Mouse (Mus musculus): ENCODE measurements around the gene Vmp1.

Vmp1 gene

DNA sequence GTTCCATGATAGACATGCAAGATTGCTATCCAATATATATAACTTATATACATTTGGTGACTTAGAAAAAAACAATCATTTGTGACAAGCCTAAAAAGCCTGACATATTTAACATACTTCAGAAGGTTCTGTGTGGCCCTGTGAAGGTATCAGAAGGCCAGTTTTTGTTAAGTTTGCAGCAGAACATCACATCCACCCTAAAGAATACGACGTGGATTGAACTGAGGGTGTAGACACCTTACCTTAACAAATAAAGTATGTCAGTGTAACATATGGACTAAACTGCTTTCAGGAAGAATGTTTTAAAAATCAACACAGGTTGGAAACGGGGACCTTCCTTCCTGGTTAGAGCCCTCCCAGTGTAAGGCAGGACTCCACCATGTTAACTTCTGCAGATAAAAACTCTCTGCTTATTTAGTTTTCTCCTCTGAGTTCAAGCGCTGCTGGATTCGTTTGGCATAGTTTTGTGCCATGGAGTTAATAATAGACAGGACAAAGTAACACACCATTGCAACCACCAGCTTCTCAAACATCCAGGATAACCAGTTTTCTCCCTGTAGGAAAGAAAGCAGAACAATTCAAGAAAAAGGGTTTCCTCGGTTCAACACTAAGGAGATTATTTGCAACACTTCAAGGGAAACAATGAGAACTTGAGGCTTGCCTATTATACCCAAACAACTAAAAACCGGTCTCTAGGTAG lies 98.6 kb downstream of the Vmp1 start:
- peak; percentile 42 for DNase-seq (ENCODE audit: inconsistent ontology term)

DNA sequence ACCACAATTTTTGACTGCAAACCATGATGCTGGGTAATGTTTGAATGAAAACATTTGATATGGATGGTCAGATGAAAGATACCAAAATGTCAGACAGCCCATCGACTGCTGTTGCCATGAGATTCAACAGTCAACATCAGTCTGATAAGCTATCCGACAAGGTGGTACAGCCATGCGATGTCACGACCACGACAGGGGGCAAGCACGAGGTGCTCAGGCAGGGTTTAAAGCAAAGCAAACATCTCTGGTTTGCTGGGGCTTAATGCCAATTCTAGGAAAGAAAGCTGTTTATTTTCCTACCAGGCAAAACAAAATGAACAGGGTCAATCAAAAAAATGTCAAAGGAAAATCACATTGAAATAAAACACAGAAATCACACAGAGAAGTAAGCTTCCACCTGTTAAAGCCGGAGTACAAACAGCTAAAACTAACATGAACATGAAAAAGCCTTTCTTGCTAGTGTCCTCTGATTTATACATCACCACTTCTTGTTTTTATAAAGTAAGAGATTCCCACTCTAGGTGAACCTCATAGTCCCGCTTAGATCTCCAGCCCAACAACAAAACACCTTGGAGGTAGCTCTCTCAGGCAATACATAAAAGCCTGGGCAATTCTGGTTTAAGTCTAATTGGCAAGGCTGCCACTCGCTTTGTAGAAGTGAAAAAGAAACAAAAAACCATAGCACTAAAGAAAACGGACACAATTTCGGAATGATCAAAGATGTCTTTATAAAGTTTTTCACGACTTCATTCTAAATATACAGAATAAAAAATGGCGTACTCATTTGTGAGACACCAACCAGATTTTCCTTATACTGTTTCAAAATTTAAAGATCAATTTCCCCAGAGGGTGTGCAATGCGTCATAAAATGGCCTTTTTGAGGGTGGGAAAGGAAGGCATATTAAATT lies 99.4 kb downstream of the Vmp1 start:
- DNase-seq (ENCODE audit: inconsistent ontology term): no peak

DNA sequence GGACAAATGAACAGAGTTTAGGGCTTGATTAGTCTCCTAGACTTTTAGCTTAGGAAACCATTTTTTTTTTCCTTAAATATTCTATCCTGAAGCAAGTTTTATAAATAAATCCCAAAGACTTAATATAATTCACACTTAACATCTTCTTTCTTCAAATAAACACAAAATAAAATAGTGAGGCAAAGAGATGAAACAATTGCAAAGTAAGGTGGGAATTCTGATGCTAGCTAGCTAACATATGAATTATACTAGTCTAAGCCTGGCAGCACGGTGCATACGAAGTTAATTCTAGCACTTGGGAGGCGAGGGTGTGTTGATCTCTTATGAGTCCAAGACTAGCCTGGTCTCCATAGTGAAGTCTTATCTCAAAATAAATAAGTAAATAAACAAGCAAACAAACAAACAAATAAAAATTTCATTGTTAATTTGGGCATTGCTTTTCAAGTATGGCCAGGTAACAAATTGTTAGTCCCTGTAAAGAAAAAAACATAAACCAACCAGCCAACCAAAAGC lies 100.3 kb downstream of the Vmp1 start:
- peak; percentile 45 for DNase-seq (ENCODE audit: inconsistent ontology term)

DNA sequence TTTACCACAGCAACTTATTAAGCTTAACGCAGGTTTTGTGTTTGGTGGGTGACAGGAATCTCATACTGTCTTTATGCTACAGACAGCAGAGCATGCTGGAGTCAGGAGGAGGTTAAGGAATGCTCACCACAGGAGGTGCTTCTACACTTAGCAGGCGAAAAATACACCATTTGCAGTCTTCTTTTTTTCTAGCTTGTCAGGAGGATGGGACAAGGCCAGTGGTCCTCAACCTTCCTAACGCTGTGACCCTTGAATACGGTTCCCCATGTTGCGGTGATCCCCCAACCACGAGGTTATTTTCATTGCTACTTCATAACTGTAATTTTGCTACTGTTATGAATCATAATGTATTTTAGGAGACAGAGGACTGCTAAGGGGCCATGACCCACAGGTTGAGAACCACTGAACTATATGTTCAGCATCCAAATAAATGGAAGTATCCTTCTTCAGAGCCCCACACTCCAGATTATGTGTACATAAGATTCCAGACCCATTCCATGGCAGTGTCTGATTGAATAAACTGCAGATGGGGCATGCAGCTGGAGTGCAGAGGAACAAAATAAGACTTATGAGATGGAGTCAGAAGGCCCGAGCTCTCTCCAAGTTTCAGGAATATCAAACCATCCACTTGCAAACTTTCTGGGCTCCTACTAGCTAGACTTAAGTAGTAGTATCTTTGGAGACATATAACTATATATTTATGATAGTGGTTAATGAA lies 100.9 kb downstream of the Vmp1 start:
- peak; percentile 76 for DNase-seq (ENCODE audit: inconsistent ontology term)

DNA sequence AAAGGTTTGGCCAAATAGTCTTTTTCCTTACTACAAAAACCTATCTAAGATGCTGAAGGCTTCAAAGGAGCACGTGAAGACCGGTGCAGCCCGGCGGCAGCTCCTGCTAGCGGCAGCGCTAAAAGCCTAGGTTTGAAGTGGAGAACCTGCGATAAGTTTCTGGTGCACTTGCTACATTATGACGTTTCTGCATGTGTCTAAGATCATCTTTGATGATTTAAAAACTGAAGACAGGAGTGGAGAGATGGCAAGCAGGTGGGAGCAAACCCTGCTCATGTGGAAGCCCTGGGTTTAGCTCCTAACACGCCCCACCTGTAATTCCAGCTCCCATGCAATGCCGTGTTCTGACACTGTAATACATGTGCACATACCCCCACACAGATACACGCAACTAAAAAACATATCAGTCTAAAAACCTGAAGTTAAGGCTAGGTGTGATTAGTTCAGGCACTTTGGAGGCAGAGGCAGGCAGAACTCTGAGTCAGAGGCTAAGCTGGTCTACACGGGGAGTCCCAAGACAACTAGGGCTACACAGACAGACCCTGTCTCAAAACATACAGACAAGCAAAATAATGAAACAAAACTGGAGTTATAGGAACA lies 101.6 kb downstream of the Vmp1 start:
- peak; percentile 81 for DNase-seq (ENCODE audit: inconsistent ontology term)

DNA sequence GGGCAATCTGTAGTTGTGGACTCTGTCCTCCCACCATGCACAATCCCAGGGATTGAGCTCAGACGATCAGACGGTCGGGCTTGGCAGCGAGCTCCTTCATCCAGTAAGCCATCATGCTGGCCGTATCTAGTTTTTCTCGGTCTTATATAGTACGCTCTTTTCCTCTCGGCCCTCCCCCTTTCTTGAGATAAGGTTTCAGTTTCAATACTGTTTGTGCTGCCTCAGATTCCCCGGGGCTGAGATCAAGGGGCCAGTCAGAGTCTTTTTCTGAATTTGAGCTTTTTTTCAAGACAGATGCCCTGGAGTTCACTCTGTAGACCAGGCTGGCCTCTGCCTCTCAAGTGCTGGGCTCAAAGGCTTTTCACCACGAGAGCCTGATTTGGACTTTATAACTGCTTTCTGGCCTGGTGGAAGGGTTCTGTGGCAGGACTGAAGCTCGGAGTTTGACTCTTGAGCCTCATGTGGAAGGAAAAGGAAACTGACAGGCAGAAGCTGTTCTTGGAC lies 102.3 kb downstream of the Vmp1 start:
- peak; percentile 73 for DNase-seq (ENCODE audit: inconsistent ontology term)

DNA sequence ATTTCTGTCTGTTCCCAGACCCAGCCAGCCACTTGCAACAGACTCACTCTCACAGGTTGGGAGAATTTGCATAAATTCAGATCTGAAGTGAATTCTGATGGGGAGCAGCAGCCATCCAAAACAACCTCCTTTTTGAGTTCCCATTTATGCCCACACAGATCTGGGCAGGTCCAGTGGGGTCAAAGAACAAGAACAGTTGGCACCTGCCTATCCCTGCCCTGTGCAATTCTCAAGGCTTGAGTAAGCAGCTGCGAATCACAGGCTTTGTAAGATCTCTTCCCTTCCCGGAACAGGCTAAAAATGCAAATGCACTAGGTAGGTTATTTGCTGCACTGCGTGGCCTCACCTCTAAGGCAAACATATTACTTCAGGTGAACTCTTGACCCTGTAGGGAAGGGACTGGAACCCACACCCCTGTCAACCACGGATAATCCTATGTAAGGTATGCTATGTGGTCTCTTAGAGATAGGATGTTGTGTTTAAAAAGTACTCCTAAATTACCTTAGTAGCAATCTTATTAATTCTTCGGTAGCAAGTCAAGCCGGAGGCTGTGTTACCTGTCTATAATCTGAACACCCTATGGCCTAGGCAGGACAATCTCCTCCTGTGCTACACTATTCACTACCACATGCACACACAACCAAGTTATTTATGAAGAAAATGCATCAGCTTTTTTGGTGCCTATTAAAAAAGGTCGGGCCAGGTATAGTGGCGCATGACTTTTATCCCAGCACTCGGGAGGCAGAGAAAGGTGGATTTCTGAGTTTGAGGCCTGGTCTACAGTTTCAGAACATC lies 103.1 kb downstream of the Vmp1 start:
- DNase-seq (ENCODE audit: inconsistent ontology term): peak; percentile 67

DNA sequence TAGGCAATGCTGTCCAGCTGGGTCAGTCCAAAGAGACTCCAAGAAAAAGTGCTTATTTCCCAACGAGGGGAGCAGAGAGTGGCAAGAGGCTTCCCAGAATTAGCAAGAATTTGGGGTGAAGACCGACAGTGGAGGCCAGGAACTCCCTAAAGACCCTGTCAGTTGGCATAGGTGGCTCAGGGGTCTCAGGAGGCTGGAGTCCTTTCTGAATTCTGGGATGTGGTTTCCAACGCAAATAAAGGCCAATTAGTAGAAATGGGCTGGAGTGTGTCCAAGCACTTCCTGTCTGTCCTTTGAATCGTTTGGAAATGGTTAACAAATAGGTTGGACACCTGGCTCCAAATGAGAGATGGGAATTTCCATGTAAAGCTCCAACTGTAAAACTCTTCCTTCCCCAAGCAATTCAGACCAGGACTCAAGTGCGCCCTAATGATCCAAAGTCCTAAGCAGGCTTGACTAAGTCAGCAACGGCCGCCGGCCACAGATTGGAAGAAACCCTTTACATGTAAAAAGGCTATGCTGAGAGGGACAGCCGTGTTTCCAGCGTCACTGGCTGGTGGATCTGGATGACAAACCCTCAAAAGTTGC lies 103.8 kb downstream of the Vmp1 start:
- peak; percentile 80 for DNase-seq (ENCODE audit: inconsistent ontology term)

DNA sequence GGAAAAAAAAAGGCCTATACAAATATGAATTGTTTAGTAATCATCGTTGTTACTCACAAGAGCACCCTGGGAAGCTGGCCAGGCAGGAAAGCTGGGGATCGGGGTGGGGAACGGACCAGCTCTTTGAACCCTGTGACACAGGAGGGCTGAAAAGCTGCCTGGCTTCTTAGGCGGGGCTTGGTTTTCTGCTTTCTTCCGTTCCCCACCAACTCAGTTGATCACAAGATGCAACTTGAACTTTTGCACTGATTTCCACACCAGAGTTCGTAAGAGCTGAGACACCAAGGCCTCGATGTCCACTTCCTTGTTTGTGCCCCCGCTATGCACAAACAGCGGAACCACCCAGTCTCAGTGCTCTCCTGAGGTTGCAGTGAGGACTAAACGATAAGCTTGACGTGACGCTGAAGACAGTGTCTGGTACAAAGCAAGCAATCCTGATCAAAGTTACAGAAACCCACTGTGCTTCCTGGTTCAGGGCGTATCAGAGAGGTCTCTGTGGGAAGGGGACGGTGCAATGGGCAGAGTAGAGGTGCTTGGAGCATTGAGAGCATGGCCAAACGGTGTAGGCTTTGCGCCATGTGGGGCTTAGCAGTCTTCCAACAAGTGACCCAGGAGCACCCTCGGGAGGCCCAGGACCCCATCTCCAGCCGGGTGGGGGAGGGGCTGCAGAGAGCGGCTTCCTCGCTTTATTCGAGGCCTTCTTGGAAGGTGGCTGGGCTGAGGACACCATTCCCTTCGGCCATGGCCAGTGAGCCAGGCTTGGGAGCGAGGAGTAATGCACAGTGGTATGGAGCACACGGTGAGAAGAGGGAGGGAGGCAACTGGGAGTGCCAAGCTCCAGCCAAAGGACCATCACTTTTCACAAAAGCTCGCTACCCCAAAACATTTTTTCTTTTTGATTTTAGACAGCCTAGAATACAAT lies 104.6 kb downstream of the Vmp1 start:
- peak; percentile 55 for DNase-seq (ENCODE audit: inconsistent ontology term)

DNA sequence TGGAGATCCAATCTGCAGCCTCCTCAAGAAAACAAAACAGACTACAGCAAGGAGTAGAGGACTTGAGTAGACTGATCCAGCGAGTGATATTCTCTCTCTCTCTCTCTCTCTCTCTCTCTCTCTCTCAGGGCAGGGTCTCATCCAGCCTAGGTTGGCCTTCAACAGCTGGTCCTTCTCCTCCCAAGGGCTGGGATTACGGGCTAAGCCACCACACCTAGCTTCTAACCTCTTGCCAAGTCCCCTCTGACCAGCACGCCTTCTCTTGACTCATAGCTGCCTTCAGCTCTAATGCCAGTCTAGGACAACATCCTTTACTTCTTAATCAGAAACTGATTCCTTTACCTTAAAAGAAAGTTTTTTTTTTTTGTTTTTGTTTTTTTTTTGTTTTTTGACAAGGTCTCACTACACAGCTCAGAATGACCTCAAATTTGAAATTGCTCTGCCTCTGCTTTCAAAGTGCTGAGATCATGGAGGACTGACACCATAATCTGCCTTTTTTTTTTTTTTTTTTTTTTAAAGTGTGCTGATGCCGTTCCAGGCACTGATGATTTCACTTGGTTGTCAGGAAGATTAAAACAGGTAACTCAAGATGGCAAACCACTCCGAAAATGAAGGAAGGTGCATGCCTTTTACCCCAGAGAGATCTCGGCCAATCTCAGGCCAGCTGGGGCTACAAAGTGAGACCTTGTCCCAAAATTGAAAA lies 105.4 kb downstream of the Vmp1 start:
- no peak for DNase-seq (ENCODE audit: inconsistent ontology term)

DNA sequence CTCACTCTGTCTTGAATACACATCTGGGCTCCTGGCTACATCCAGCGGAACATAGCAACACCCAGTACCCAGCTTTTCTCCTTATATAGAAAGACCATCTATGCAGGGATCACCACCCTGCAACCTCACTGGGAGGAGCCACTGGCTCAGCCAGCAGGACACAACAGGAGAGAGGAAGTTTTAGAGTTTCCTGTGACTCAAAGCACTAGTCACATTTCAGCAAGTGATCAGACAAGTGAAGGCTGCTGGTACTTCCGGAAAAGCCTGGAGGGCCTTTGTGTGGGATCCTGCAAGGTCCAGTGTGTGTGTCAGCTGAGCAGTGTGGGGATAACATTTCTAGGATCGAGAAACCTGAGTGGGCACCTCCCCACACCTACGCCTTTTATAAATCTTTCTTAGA lies 106.4 kb downstream of the Vmp1 start:
- DNase-seq (ENCODE audit: inconsistent ontology term): no peak

DNA sequence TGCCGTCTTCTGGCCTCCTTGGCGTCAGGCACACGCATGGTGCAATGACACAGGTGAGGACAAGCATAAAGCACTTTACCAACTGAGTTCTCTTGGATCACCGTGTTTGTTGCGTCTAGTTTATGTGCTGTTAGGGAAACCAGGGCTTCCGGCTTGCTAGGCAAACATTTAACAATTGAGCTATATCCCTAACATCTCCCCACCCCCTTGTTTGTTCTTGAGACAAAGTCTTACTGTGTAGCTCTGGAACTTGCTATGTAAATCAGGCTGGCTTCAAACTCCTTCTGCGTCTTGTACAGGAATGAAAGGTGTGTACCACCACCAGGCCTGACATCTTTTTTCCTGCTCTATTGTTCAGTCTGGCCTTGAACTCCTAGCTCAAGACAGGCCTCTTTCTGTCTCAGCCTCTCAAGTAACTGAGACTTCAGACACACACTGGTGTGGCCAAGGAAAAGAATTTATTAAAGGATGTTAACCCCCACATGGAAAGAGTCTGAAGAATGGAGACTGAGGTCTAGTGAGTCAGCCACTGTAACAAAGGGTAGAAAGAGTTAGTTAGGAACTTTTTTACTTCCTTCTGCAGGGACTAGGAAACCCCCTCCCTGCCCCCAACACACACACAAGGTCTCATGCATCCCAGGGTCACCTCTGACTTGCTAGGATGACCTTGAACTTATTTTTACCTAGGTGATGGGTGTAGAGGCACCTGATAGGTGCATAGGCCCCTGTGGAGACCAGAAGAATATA lies 107.8 kb downstream of the Vmp1 start:
- no peak for DNase-seq (ENCODE audit: inconsistent ontology term)

DNA sequence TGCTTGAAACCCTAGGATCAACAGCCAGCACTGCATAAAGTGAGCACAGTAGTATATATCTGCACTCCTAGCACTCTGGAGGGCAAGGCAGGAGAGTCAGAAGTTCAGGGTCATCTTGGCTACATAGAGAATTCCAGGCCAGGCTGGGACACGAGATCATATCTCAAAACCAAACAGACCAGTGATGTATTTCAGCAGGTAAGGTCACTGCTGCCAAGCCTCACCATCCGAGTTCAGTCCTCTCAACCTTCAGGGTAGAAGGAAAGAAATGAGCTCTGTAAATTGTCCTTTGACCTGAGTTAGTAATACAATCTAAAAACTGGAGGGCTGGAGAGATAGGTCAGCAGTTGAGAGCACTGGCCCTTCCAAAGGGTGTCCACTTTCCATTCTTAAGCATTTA lies 109.2 kb downstream of the Vmp1 start:
- no peak for DNase-seq (ENCODE audit: inconsistent ontology term)

DNA sequence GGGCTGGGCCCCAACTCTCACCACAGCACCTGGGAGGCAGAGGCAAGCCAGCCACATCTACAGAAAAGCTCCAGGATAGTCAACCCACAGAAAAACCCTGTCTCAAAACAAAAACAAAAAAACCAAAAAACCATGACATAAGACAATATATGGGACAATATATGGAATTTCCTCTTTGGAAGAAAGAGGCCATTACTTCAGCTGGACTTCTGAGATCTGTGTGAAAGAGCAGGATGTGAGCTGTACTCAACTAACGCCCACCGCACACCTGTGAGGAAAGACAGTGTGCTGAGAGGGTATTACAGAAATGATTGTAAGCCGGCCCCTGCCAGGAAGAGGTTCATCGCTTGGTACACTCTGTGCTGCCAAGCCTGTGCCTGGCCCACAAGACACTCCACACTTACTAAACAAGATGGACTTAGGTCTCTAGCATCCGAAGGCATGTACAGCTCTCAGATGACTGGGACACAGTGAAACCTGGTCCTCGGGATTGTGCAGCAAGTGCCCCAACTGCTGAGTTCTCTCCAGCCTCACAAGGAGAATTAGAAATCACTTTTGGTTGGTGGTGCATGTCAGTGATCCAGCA lies 109.9 kb downstream of the Vmp1 start:
- no peak for DNase-seq (ENCODE audit: inconsistent ontology term)

DNA sequence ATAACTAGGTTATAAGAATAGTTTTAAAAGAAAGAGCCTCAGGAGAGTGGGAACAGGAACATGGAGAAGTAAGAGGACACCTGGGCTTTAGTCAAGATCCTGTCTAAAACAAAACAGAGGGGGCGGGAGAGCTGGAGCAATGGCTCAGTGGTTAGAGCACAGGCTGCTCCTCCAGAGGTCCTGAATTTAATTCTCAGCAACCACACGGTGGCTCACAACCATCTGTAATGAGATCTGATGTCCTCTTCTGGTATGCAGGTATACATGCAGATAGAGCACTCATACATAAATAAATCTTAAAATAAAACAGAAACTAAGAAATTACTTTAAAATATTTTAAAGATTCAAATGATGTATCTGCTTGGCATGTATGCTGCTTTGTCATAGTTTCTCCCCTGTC lies 111.0 kb downstream of the Vmp1 start:
- no peak for DNase-seq (ENCODE audit: inconsistent ontology term)

DNA sequence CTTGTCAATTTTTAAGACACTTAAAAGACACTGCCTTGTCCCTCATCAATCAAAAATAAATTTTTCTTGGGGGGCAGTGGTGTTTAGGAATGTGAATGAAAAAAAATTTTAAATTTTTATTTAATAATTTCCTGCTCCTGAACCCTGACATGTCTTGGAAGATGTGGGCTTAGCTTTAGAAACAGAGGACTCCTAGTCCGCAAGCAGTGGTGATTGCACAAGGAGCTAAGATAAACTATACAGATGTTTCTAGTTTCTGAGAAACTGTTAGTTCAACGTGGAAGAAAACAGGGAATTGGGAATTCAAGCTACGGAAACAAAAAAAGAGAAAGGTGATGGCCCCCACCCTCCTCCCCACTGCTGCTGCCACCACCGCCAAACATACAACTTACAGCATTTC lies 111.8 kb downstream of the Vmp1 start:
- DNase-seq (ENCODE audit: inconsistent ontology term): no peak

DNA sequence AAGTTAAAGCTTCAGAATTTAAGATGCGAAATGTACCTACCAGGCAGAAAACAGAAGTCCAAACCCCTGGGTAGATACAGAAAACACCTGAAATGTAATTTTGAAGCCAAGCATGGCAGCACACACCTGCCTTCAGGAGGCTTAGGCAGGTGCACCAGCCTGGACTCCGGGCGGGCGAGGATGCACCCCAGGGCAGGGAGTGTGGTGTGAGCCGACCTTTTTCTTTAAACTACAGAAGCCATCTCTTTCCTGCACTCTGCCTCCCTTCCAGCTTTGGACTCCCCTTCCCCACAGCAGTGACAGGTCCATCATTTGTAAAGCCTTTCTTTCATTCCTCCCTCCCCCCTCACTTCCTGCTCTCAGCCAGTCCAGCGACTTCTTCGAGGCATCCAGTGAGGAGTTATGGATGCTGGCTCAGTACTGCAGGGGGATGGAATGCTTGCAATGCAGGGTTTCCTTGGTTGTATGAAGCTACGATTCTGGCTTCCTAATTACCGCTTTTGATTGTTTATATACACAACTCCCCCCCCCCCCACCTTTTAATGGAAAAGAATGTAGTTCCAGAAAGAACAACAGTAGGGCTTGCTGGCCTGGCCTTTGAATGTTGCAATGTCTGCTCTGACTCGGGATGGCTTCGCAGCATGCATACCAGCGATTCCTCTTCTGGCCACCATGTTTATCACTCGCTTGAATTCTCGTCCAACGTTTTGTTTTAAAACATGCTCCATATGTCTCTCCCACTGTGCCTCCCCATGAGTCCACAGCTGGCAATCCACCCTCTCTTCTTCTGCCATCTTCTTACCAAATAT lies 112.4 kb downstream of the Vmp1 start:
- DNase-seq (ENCODE audit: inconsistent ontology term): peak; percentile 89

Measured in Muller cell, postnatal 12 days (primary cell).